Mouse (Mus musculus) MEL (cell line): ENCODE results near the gene Aamp. TPM values are rescaled to one million over a fixed set of nuclear protein-coding genes. Genes with fewer than 3 reads are reported as not detected.

ENCODE experiments used
- DNase-seq: peaks from one replicate; pipeline ENCODE4 v3.0.0; 2011; ENCODE audit warnings: low read depth, low spot score
- H3K27ac ChIP-seq: 2 replicates; pipeline ENCODE4 v1.5.1; 2012; ENCODE audit warnings: low read depth, mild to moderate bottlenecking, control low read depth, low read length, moderate library complexity; ENCODE audit not compliant: control insufficient read depth
- H3K27me3 ChIP-seq, 2 experiments: fragments of 150-350 bp in 1 of 2; sonication (generic) in 1 of 2; 2 replicates each; pipeline ENCODE4 v1.6.1; 2012; ENCODE audit warnings: low read length in 2 of 2, mild to moderate bottlenecking in 2 of 2, improper control_type of control experiment in 1 of 2, moderate library complexity in 1 of 2; ENCODE audit not compliant: insufficient read depth in 2 of 2, control insufficient read depth in 1 of 2
- H3K36me3 ChIP-seq, 2 experiments: 2 replicates each; pipeline ENCODE4 v1.6.1; 2012 to 2014; ENCODE audit warnings: low read length in 2 of 2, improper control_type of control experiment in 1 of 2, inconsistent platforms in 1 of 2, mild to moderate bottlenecking in 1 of 2; ENCODE audit not compliant: insufficient read depth in 2 of 2, control insufficient read depth in 1 of 2
- H3K4me1 ChIP-seq, 2 experiments: fragments of 150-350 bp in 1 of 2; sonication (generic) in 1 of 2; 2 replicates each; pipeline ENCODE4 v1.6.1; 2012; ENCODE audit warnings: low read length in 2 of 2, improper control_type of control experiment in 1 of 2, mild to moderate bottlenecking in 1 of 2; ENCODE audit not compliant: insufficient read depth in 2 of 2, control insufficient read depth in 1 of 2
- H3K4me3 ChIP-seq, 2 experiments: fragments of 150-350 bp in 1 of 2; sonication (generic) in 1 of 2; 2 replicates each; pipeline ENCODE4 v1.5.1; 2012; ENCODE audit warnings: low read depth in 2 of 2, low read length in 2 of 2, mild to moderate bottlenecking in 2 of 2, moderate library complexity in 2 of 2, control low read depth in 1 of 2, improper control_type of control experiment in 1 of 2; ENCODE audit not compliant: control insufficient read depth in 1 of 2, insufficient read depth in 1 of 2
- H3K79me2 ChIP-seq: 2 replicates; pipeline ENCODE4 v1.6.1; 2012; ENCODE audit warnings: mild to moderate bottlenecking, low read length, moderate library complexity; ENCODE audit not compliant: control insufficient read depth, poor library complexity, insufficient read depth
- H3K9ac ChIP-seq: 2 replicates; pipeline ENCODE4 v1.6.1; 2012; ENCODE audit warnings: low read depth, mild to moderate bottlenecking, control low read depth, low read length, moderate library complexity; ENCODE audit not compliant: control insufficient read depth, poor library complexity, severe bottlenecking
- H3K9me3 ChIP-seq: fragments of 150-350 bp; sonication (generic); replicated peaks from 2 replicates; pipeline ENCODE4 v1.6.1; 2012; ENCODE audit warnings: mild to moderate bottlenecking, low read length, improper control_type of control experiment, moderate library complexity; ENCODE audit not compliant: insufficient read depth
- CHD2 ChIP-seq: IDR thresholded peaks from 2 replicates; pipeline ENCODE4 v1.6.1; 2011; ENCODE audit warnings: low read length, improper control_type of control experiment
- CTCF ChIP-seq, 3 experiments: IDR thresholded peaks in 2 of 3; conservative IDR thresholded peaks in 1 of 3; 2 replicates each; pipeline ENCODE4 v1.5.1; 2011 to 2012; ENCODE audit warnings: low read length in 3 of 3, low read depth in 2 of 3, mild to moderate bottlenecking in 2 of 3, improper control_type of control experiment in 1 of 3, inconsistent platforms in 1 of 3, mixed read lengths in 1 of 3, moderate library complexity in 1 of 3; ENCODE audit not compliant: control insufficient read depth in 1 of 3, insufficient read depth in 1 of 3, poor library complexity in 1 of 3, severe bottlenecking in 1 of 3
- ELF1 ChIP-seq: IDR thresholded peaks from 2 replicates; pipeline ENCODE4 v1.6.1; 2014; ENCODE audit warnings: low read depth, mild to moderate bottlenecking, inconsistent platforms, low read length, improper control_type of control experiment, moderate library complexity
- EP300 ChIP-seq, 2 experiments: IDR thresholded peaks; 2 replicates each; pipeline ENCODE4 v1.6.1; 2011; ENCODE audit warnings: improper control_type of control experiment in 2 of 2, low read length in 2 of 2, low read depth in 1 of 2, mild to moderate bottlenecking in 1 of 2
- ETS1 ChIP-seq: IDR thresholded peaks from 2 replicates; pipeline ENCODE4 v1.6.1; 2012; ENCODE audit warnings: low read depth, mild to moderate bottlenecking, inconsistent platforms, low read length, improper control_type of control experiment, moderate library complexity
- GABPA ChIP-seq: IDR thresholded peaks from 2 replicates; pipeline ENCODE4 v1.6.1; 2012; ENCODE audit warnings: low read depth, mild to moderate bottlenecking, inconsistent platforms, low read length, improper control_type of control experiment, moderate library complexity
- GATA1 ChIP-seq: IDR thresholded peaks from 2 replicates; pipeline ENCODE4 v1.6.1; 2011; ENCODE audit warnings: low read depth, low read length, improper control_type of control experiment
- HCFC1 ChIP-seq: IDR thresholded peaks from 2 replicates; pipeline ENCODE4 v1.6.1; 2012; ENCODE audit warnings: low read depth, mild to moderate bottlenecking, inconsistent platforms, low read length, improper control_type of control experiment, moderate library complexity
- JUND ChIP-seq: IDR thresholded peaks from 2 replicates; pipeline ENCODE4 v1.6.1; 2011; ENCODE audit warnings: low read depth, mild to moderate bottlenecking, improper control_type of control experiment, low read length
- KAT2A ChIP-seq: conservative IDR thresholded peaks from 2 replicates; pipeline ENCODE4 v1.6.1; 2012; ENCODE audit warnings: low read depth, low read length, improper control_type of control experiment, inconsistent platforms
- MAFK ChIP-seq: IDR thresholded peaks from 2 replicates; pipeline ENCODE4 v1.6.1; 2011; ENCODE audit warnings: low read depth, mild to moderate bottlenecking, low read length, improper control_type of control experiment, borderline replicate concordance
- MAX ChIP-seq: IDR thresholded peaks from 2 replicates; pipeline ENCODE4 v1.6.1; 2011; ENCODE audit warnings: low read length, improper control_type of control experiment
- MAZ ChIP-seq: IDR thresholded peaks from 2 replicates; pipeline ENCODE4 v1.6.1; 2012; ENCODE audit warnings: low read depth, mild to moderate bottlenecking, inconsistent platforms, low read length, improper control_type of control experiment
- MXI1 ChIP-seq: IDR thresholded peaks from 2 replicates; pipeline ENCODE4 v1.6.1; 2011; ENCODE audit warnings: mild to moderate bottlenecking, low read depth, low read length, improper control_type of control experiment
- MYC ChIP-seq: IDR thresholded peaks from 2 replicates; pipeline ENCODE4 v1.6.1; 2011; ENCODE audit warnings: low read depth, mild to moderate bottlenecking, low read length, improper control_type of control experiment, moderate library complexity
- NELFE ChIP-seq: IDR thresholded peaks from 2 replicates; pipeline ENCODE4 v1.6.1; 2011; ENCODE audit warnings: low read depth, low read length, improper control_type of control experiment
- NRF1 ChIP-seq: IDR thresholded peaks from 2 replicates; pipeline ENCODE4 v1.6.1; 2014; ENCODE audit warnings: low read depth, mild to moderate bottlenecking, inconsistent platforms, low read length, improper control_type of control experiment, moderate library complexity; ENCODE audit not compliant: poor library complexity, insufficient read depth, severe bottlenecking
- POLR2A ChIP-seq, 2 experiments: IDR thresholded peaks; 2 replicates each; pipeline ENCODE4 v1.6.1; 2011 to 2012; ENCODE audit warnings: low read length in 2 of 2, mild to moderate bottlenecking in 2 of 2, control low read depth in 1 of 2, improper control_type of control experiment in 1 of 2, low read depth in 1 of 2, moderate library complexity in 1 of 2; ENCODE audit not compliant: control insufficient read depth in 1 of 2, insufficient read depth in 1 of 2, poor library complexity in 1 of 2
- POLR2AphosphoS2 ChIP-seq: IDR thresholded peaks from 2 replicates; pipeline ENCODE4 v1.6.1; 2011; ENCODE audit warnings: low read length, improper control_type of control experiment
- POLR2AphosphoS5 ChIP-seq: IDR thresholded peaks from 2 replicates; pipeline ENCODE4 v1.6.1; 2012; ENCODE audit warnings: low read depth, borderline replicate concordance, mild to moderate bottlenecking, inconsistent platforms, low read length, moderate library complexity, mixed read lengths
- SIN3A ChIP-seq: IDR thresholded peaks from 2 replicates; pipeline ENCODE4 v1.6.1; 2012; ENCODE audit warnings: low read length, improper control_type of control experiment, inconsistent platforms
- TAL1 ChIP-seq: IDR thresholded peaks from 2 replicates; pipeline ENCODE4 v1.6.1; 2012; ENCODE audit warnings: mild to moderate bottlenecking, inconsistent platforms, low read length, moderate library complexity, mixed read lengths
- TBP ChIP-seq: IDR thresholded peaks from 2 replicates; pipeline ENCODE4 v1.8.0; 2011; ENCODE audit warnings: low read depth, low read length, improper control_type of control experiment
- TCF12 ChIP-seq: IDR thresholded peaks from 2 replicates; pipeline ENCODE4 v1.6.1; 2014; ENCODE audit warnings: low read depth, mild to moderate bottlenecking, inconsistent platforms, low read length, improper control_type of control experiment, moderate library complexity
- USF1 ChIP-seq: IDR thresholded peaks from 2 replicates; pipeline ENCODE4 v1.6.1; 2014; ENCODE audit warnings: low read depth, mild to moderate bottlenecking, inconsistent platforms, low read length, improper control_type of control experiment, moderate library complexity
- USF2 ChIP-seq, 2 experiments: IDR thresholded peaks; 2 replicates each; pipeline ENCODE4 v1.6.1; 2011 to 2012; ENCODE audit warnings: improper control_type of control experiment in 2 of 2, low read length in 2 of 2, borderline replicate concordance in 1 of 2, inconsistent platforms in 1 of 2, low read depth in 1 of 2, mild to moderate bottlenecking in 1 of 2; ENCODE audit not compliant: insufficient read depth in 1 of 2
- ZMIZ1 ChIP-seq: IDR thresholded peaks from 2 replicates; pipeline ENCODE4 v1.6.1; 2012; ENCODE audit warnings: low read depth, mild to moderate bottlenecking, inconsistent platforms, low read length, improper control_type of control experiment, moderate library complexity
- ZNF384 ChIP-seq: IDR thresholded peaks from 2 replicates; pipeline ENCODE4 v1.6.1; 2012; ENCODE audit warnings: low read depth, mild to moderate bottlenecking, inconsistent platforms, low read length, improper control_type of control experiment
- polyA plus RNA-seq, 2 experiments: library from polyadenylated mRNA; stranded (reverse) in 1 of 2; unstranded in 1 of 2; fragments of >175 nt in 1 of 2; fragments of >200 nt in 1 of 2; gene quantifications; 2 replicates each; pipeline versions ENCODE4 v1.2.1 to v1.2.4; 2012; ENCODE audit warnings: low replicate concordance in 2 of 2, low read depth in 1 of 2; ENCODE audit not compliant: insufficient read length in 2 of 2, insufficient read depth in 1 of 2, missing spikeins in 1 of 2
- total RNA-seq: library from RNA; depleted of rRNA; stranded (reverse); fragments of 300-350 nt; gene quantifications from 2 replicates; pipeline ENCODE4 v1.2.3, GENCODE M21; 2012

The Aamp gene
- total and polyA plus RNA-seq, 3 experiments: 108 to 169 TPM; not detected in 1

DNA sequence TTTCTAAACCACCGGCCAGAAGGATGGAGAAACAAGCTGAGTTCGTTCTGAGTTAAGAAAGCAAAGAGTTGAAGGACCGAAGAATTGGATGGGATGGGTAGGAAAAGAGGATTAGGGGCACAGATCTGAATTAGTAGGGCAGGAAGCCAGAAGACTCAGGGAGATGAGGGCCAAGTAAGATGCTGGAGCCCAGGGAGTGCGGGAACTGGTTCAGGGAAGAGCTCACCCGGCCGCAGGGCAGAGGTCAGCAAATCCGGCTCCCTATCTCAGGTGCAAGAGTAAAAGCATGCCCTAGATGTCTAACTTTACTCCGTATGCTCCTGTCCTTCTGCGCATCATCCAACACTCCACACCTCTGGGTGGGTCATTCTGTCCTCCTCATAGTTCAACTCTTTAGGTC, 48.4 kb upstream of the Aamp start:
- TF ChIP-seq POLR2A (IDR thresholded peaks at IDR 0.05; ENCODE audit: control insufficient read depth in 1 of 2, insufficient read depth in 1 of 2, low read depth in 1 of 2, low read length in 2 of 2, poor library complexity in 1 of 2) (no peak), TBP (no peak), GATA1 (no peak), GABPA (no peak), USF2 (IDR thresholded peaks at IDR 0.05; ENCODE audit: borderline replicate concordance in 1 of 2, insufficient read depth in 1 of 2, low read depth in 1 of 2, low read length in 2 of 2) (no peak), NRF1 (no peak)
- H3K27me3 ChIP-seq: no peaks in the 10 kb centered on the region
- peaks cover 10 to 25% of the 10 kb centered on the region in 2 experiments for H3K4me1 ChIP-seq
- DNase-seq: no peak
- peak overlapping the region; percentile 51 to 72 for H3K4me3 ChIP-seq
- peak overlapping the region; percentile 54 for H3K9ac ChIP-seq
- no peaks in the 10 kb centered on the region for H3K79me2 ChIP-seq
- peaks cover 0 to 13% of the 10 kb centered on the region in 2 experiments; a peak in 2 of 4 replicates for H3K36me3 ChIP-seq
- H3K9me3 ChIP-seq: no peaks in the 10 kb centered on the region
- H3K27ac ChIP-seq: no peak overlapping the region

DNA sequence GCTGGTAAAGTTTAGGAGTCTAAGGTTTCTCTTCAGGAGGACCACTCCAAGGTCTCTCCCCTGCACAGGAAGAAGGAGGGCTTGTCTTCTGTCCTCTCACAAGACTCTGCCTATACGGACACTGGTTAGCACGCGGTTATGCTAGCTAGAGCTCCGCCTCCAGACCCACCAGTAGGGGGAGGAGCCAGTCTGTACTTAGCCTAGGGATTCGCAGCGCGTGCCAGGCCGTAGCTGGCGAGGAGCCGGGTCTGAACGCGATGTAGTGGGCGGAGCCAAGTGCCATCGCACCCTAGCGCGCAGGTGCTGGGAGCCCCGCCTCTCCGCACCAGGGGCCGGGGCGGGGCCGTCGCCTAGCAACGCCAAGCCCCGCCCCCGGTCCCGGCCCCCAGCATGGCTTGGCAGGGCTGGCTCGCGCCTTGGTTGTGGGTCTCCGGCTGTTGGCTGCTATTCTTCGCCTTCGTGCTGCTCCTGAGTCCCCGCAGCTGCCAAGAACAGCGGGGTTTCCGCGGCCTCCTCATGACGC, 47.8 kb upstream of the Aamp start:
- H3K9ac ChIP-seq: peak overlapping the region; percentile 54
- peak; percentile 98 for DNase-seq
- TF ChIP-seq KAT2A (no peak), USF2 (IDR thresholded peaks at IDR 0.05; ENCODE audit: borderline replicate concordance in 1 of 2, insufficient read depth in 1 of 2, low read depth in 1 of 2, low read length in 2 of 2) (no peak), MYC (peak; percentile 94), HCFC1 (peak; percentile 67), GATA1 (no peak), EP300 (IDR thresholded peaks at IDR 0.05; ENCODE audit: low read depth in 1 of 2, low read length in 2 of 2) (no peak), NRF1 (peak; percentile 77), TBP (peak; percentile 89), MAX (peak; percentile 86), TCF12 (peak; percentile 14; the same call in 1 of the 2 replicates), JUND (no peak), POLR2AphosphoS5 (0 out of 2 replicates have a peak, but pooled peaks have one; percentile 29), TAL1 (no peak), CHD2 (no peak), ETS1 (peak; percentile 25; the same call in 1 of the 2 replicates), ZNF384 (no peak), ZMIZ1 (no peak), NELFE (peak; percentile 79), USF1 (peak; percentile 29; the same call in 1 of the 2 replicates), POLR2A (IDR thresholded peaks at IDR 0.05; ENCODE audit: control insufficient read depth in 1 of 2, insufficient read depth in 1 of 2, low read depth in 1 of 2, low read length in 2 of 2, poor library complexity in 1 of 2) (peak; percentile 37 to 96; a peak in 3 of 4 replicates), CTCF (IDR thresholded peaks at IDR 0.05 in 2 of 3, conservative IDR thresholded peaks at IDR 0.05 in 1 of 3; ENCODE audit: control insufficient read depth in 1 of 3, insufficient read depth in 1 of 3, low read depth in 2 of 3, low read length in 3 of 3, poor library complexity in 1 of 3, severe bottlenecking in 1 of 3) (no peak), ELF1 (peak; percentile 46; the same call in 1 of the 2 replicates), MXI1 (peak; percentile 94), GABPA (no peak), MAZ (peak; percentile 77; the same call in 1 of the 2 replicates), SIN3A (peak; percentile 76), POLR2AphosphoS2 (peak; percentile 67; the same call in 1 of the 2 replicates), MAFK (no peak)
- TF ChIP-seq, all 39 proteins: peak for 16
- H3K27me3 ChIP-seq: no peaks in the 10 kb centered on the region
- H3K36me3 ChIP-seq: peaks cover 0 to 13% of the 10 kb centered on the region in 2 experiments; a peak in 2 of 4 replicates
- H3K79me2 ChIP-seq: no peaks in the 10 kb centered on the region
- H3K27ac ChIP-seq: peak overlapping the region; percentile 41
- H3K9me3 ChIP-seq: no peaks in the 10 kb centered on the region
- peaks cover 10 to 25% of the 10 kb centered on the region in 2 experiments for H3K4me1 ChIP-seq
- peak overlapping the region; percentile 51 to 72 for H3K4me3 ChIP-seq
